9 mouse cellular contexts compared by ENCODE assay signal in genomic region chr5:143055501-143056125, GRCm38 (mm10). TPM values are rescaled to one million over a fixed set of nuclear protein-coding genes. Genes with fewer than 3 reads are reported as not detected.
DNase-seq lines count a peak whose midpoint lies in the region; ATAC-seq and TF ChIP-seq lines count a peak whose summit lies in the region.
"Had no signal": no experiment of that assay in that cellular context is flagged by ENCODE, and none has a peak within 500 bp of the region (broad histone marks: within the 10 kb centered on the region; RNA-seq: fewer than 3 reads in every experiment).

No protein-coding gene starts in this region.

- H3K9ac ChIP-seq in heart, embryonic 15.5 days: no peak overlapping the region
- H3K9ac ChIP-seq in liver, embryonic 14.5 days (replicated peaks): peak overlapping the region; percentile 23
- H3K9ac ChIP-seq in stomach, postnatal 0 days (ENCODE audit: low read length): no peak overlapping the region

- peak; percentile 74 to 80 for DNase-seq in spleen, postnatal 36 days (ENCODE audit: low spot score in 2 of 2)
- no peak for DNase-seq in spleen, postnatal 14 days (ENCODE audit: low spot score in 2 of 2)
- DNase-seq in liver, embryonic 14.5 days (ENCODE audit: low read depth in 3 of 3, low spot score in 3 of 3): peak in 2 of 3 experiments; percentile 52 to 66
- no peak for DNase-seq in stomach, postnatal 0 days (ENCODE audit: low spot score)
- DNase-seq in ovary, postnatal 10 days (ENCODE audit: low spot score): no peak
- DNase-seq in left cerebral cortex, postnatal 10 days (ENCODE audit: extremely low spot score in 1 of 2, low spot score in 2 of 2): no peak
- no peak for DNase-seq in adrenal gland, postnatal 4 days (ENCODE audit: low spot score in 2 of 2)

- peak; percentile 41 for TF ChIP-seq EP300 in liver, embryonic 14.5 days (IDR thresholded peaks at IDR 0.05; ENCODE audit: low read depth)
- TF ChIP-seq EP300 in stomach, postnatal 0 days (optimal IDR thresholded peaks at IDR 0.05): no peak

- 7% methylated on average over 3 of the region's 3 CpGs for WGBS in heart, embryonic 15.5 days
- 2% methylated on average over 3 of the region's 3 CpGs for WGBS in liver, embryonic 14.5 days (ENCODE audit: insufficient replicate concordance)
- 33% methylated on average over 3 of the region's 3 CpGs for WGBS in stomach, postnatal 0 days

- intact Hi-C loops in left cerebral cortex, postnatal 10 days (cut with DNase I): no loop called here

- no peaks in the 10 kb centered on the region for H3K27me3 ChIP-seq in heart, embryonic 15.5 days
- H3K27me3 ChIP-seq in liver, embryonic 14.5 days (ENCODE audit: control insufficient read depth, insufficient read depth, low read length): no peaks in the 10 kb centered on the region
- no peaks in the 10 kb centered on the region for H3K27me3 ChIP-seq in stomach, postnatal 0 days (ENCODE audit: control insufficient read depth, insufficient read depth, low read length)

- ATAC-seq in heart, embryonic 15.5 days (replicated peaks; ENCODE audit: insufficient number of reproducible peaks, insufficient read depth, low FRiP score, low read depth): peak; percentile 77
- ATAC-seq in liver, embryonic 14.5 days (ENCODE audit: insufficient read depth): no peak
- ATAC-seq in stomach, postnatal 0 days (ENCODE audit: low FRiP score, low TSS enrichment): peak; percentile 35; the same call in 1 of the 2 replicates

- H3K4me1 ChIP-seq in heart, embryonic 15.5 days (replicated peaks): peaks cover 64% of the 10 kb centered on the region
- H3K4me1 ChIP-seq in liver, embryonic 14.5 days (replicated peaks; ENCODE audit: control insufficient read depth in 2 of 2, insufficient read depth in 2 of 2, low read length in 1 of 2): peaks cover 94 to 97% of the 10 kb centered on the region in 2 experiments
- no peaks in the 10 kb centered on the region; the same call in 1 of the 2 replicates for H3K4me1 ChIP-seq in stomach, postnatal 0 days (replicated peaks; ENCODE audit: control insufficient read depth, insufficient read depth)

- no peak overlapping the region for H3K4me2 ChIP-seq in heart, embryonic 15.5 days
- H3K4me2 ChIP-seq in liver, embryonic 14.5 days (ENCODE audit: low read depth): peak overlapping the region; percentile 45
- H3K4me2 ChIP-seq in stomach, postnatal 0 days (replicated peaks; ENCODE audit: low read depth): no peak overlapping the region
- H3K4me2 ChIP-seq: midbrain, embryonic 11.5 days had no signal

- no peaks in the 10 kb centered on the region for H3K9me3 ChIP-seq in heart, embryonic 15.5 days (replicated peaks)
- no peaks in the 10 kb centered on the region for H3K9me3 ChIP-seq in liver, embryonic 14.5 days (ENCODE audit: control insufficient read depth, low read length)
- no peaks in the 10 kb centered on the region for H3K9me3 ChIP-seq in stomach, postnatal 0 days (ENCODE audit: control insufficient read depth, low read length)

- no peak overlapping the region for H3K4me3 ChIP-seq in heart, embryonic 15.5 days
- H3K4me3 ChIP-seq in liver, embryonic 14.5 days (ENCODE audit: insufficient read depth in 1 of 2, low read depth in 2 of 2, low read length in 2 of 2): no peak overlapping the region
- H3K4me3 ChIP-seq in stomach, postnatal 0 days (ENCODE audit: low read depth, low read length): no peak overlapping the region

- TF ChIP-seq CTCF in liver, embryonic 14.5 days (IDR thresholded peaks at IDR 0.05; ENCODE audit: low read depth): no peak
- no peak for TF ChIP-seq CTCF in stomach, postnatal 0 days (IDR thresholded peaks at IDR 0.05; ENCODE audit: low read depth)

- H3K27ac ChIP-seq in heart, embryonic 15.5 days: peak overlapping the region; percentile 82
- peak overlapping the region; percentile 95 for H3K27ac ChIP-seq in liver, embryonic 14.5 days
- H3K27ac ChIP-seq in stomach, postnatal 0 days (replicated peaks): peak overlapping the region; percentile 61

- no peaks in the 10 kb centered on the region for H3K36me3 ChIP-seq in heart, embryonic 15.5 days
- no peaks in the 10 kb centered on the region; the same call in 1 of the 2 replicates for H3K36me3 ChIP-seq in liver, embryonic 14.5 days (replicated peaks; ENCODE audit: control insufficient read depth, insufficient read depth, low read depth)
- H3K36me3 ChIP-seq in stomach, postnatal 0 days (ENCODE audit: control insufficient read depth, insufficient read depth, low read length): no peaks in the 10 kb centered on the region

RNA-seq across cellular contexts. Expression of gene Rnf216, which starts 57.2 kb away (rescaled TPM):
- 23.9 and 27.5 TPM in 2 replicates for polyA plus RNA-seq in heart, embryonic 15.5 days (2015; fragmentation: Nextera tagmentation; extraction: Ambion mirVana)
- polyA plus RNA-seq in liver, embryonic 14.5 days (2012; rRNA removed): 8.7 and 9.7 TPM in 2 replicates
- 10.8 and 12.3 TPM in 2 replicates for polyA plus RNA-seq in liver, embryonic 14.5 days (2014; fragmentation: Nextera tagmentation; extraction: Ambion mirVana)
- polyA plus RNA-seq in stomach, postnatal 0 days (2015; fragmentation: Nextera tagmentation; extraction: Ambion mirVana): 15.4 and 15.6 TPM in 2 replicates
- 10 to 100 TPM; 38.5 to 40.1 TPM for total RNA-seq in left cerebral cortex, postnatal 10 days (2021)
- 10 to 100 TPM; 59.9 to 60.5 TPM for total RNA-seq in adrenal gland, postnatal 4 days (2021)

Comparison
In these comparisons a context has a peak if more than half of its experiments do, and no peak if none do; other contexts are left out.
1. DNase-seq: peak in spleen, postnatal 36 days (2 of 2) and liver, embryonic 14.5 days (2 of 3); none in spleen, postnatal 14 days (0 of 2), stomach, postnatal 0 days (single experiment), ovary, postnatal 10 days (single experiment), left cerebral cortex, postnatal 10 days (0 of 2) and adrenal gland, postnatal 4 days (0 of 2).
2. Peak in every context shown above with its lines, with median percentiles within 50 percentile points of each other: H3K27ac ChIP-seq.